Mouse (Mus musculus) cortical plate, adult 2 months (tissue): ENCODE measurements around the gene Zbtb16.

ENCODE experiments used
- CTCF ChIP-seq: fragments of 200-500 bp; IDR thresholded peaks from 2 replicates; pipeline ENCODE4 v1.5.1; 2011; ENCODE audit warnings: mild to moderate bottlenecking, control low read depth, low read length; ENCODE audit not compliant: insufficient read depth; ENCODE audit errors: extremely low read depth
- POLR2A ChIP-seq: fragments of 200-500 bp; IDR thresholded peaks from 2 replicates; pipeline ENCODE4 v1.6.1; 2011; ENCODE audit warnings: mild to moderate bottlenecking, low read length, control low read depth; ENCODE audit not compliant: insufficient read depth; ENCODE audit errors: extremely low read depth

GRCm38 (mm10) chr9:48670156-48670555, 165.9 kb downstream of the Zbtb16 start:
- no peak for TF ChIP-seq CTCF
- no peak for TF ChIP-seq POLR2A
